Mouse (Mus musculus): Measurements from ENCODE around the gene Olfr1414. TPM values are rescaled to one million over a fixed set of nuclear protein-coding genes. Genes with fewer than 3 reads are reported as not detected.
A peak's percentile ranks its signal among the peaks of the same experiment; 100 is the strongest.
"Not testable (repeated sequence)": the region's sequence is repeated elsewhere in the genome, so short reads cannot be mapped to it uniquely, and the experiment has no call there.

Olfr1414 gene
- not detected in 2 replicates for polyA plus RNA-seq (2012; ENCODE audit: insufficient read depth, insufficient read length, missing spikeins)

DNA sequence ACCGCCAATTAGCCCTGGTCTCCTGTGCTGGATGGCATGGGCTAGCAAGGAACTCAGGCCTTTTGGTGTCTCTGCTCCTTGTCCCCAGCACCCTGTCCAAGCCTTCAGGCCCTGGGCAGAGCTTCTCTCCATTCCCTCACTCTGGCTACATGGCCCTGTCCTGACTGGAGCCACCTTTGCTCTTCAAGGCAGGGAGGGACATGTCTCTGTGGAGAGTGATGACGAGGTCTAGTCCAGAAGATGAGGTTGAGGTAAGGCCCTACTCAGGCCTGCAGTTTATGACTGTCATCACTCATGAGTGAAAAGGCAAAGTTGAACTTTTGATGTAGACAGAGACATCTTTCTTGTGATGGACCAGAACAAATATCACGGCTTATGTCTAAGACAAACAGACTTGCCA lies at the start of gene Olfr1414:
Olfr1414 (minus strand) TSS at position 101 of the 400 bp plus-strand sequence.
- H3K4me1 ChIP-seq (ENCODE audit: control insufficient read depth, insufficient read depth, low read length) = no peaks in the 10 kb centered on the region
- no peak for TF ChIP-seq CTCF (IDR thresholded peaks at IDR 0.05; ENCODE audit: low read depth, low read length)
- TF ChIP-seq POLR2A (IDR thresholded peaks at IDR 0.05; ENCODE audit: borderline replicate concordance, low read depth, low read length) = no peak
- H3K4me3 ChIP-seq (ENCODE audit: insufficient read depth, low read length) = no peak within 1 kb of the TSS
- no peak within 1 kb of the TSS for H3K27ac ChIP-seq (ENCODE audit: insufficient read depth, low read depth, low read length)

DNA sequence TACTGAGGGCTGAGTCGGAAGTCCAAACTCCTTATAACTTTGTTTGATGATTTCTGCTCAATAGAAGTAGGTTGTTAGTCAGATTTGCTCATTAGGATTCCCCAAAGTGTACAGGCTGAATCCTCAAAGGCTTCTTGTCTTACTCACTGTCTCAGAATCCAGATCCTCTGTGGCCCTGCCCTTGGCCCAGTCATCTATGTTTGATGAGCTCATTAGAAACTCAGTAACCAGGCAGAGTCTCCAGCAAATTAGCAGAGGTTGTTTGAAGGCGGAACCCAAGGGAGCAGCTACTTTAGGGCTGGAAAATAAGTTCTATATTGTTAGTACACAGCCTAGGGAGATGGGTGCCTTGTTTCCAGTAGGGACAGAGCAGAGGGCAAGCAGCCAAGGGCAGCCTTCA lies 27.5 kb upstream of the Olfr1414 start:
- H3K27ac ChIP-seq (ENCODE audit: insufficient read depth, low read depth, low read length) = no peak overlapping the region
- no peaks in the 10 kb centered on the region for H3K4me1 ChIP-seq (ENCODE audit: control insufficient read depth, insufficient read depth, low read length)
- H3K4me3 ChIP-seq (ENCODE audit: insufficient read depth, low read length) = no peak overlapping the region
- TF ChIP-seq CTCF (IDR thresholded peaks at IDR 0.05; ENCODE audit: low read depth, low read length) (no peak), POLR2A (IDR thresholded peaks at IDR 0.05; ENCODE audit: borderline replicate concordance, low read depth, low read length) (no peak)

DNA sequence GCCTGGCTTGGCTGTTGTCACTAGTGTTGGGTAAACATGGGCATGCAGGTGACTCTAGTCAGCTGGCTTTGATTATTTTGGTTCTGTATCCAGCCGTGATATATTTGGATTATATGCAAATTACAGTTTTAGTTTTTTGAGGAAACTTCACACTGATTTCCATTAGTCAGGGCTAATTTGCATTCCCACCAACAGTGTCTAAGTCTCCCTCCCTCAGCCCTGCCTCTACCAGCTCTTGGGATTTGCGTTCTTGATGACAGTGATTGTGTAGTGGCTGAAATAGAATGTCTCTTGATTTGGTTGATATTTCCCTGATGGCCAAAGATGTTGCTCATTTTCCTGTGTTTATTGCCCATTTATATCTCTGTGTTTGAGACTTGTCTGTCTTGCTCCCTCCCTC lies 20.6 kb upstream of the Olfr1414 start:
- no peaks in the 10 kb centered on the region for H3K4me1 ChIP-seq (ENCODE audit: control insufficient read depth, insufficient read depth, low read length)
- H3K4me3 ChIP-seq (ENCODE audit: insufficient read depth, low read length) = no peak overlapping the region
- TF ChIP-seq POLR2A (IDR thresholded peaks at IDR 0.05; ENCODE audit: borderline replicate concordance, low read depth, low read length) (no peak), CTCF (IDR thresholded peaks at IDR 0.05; ENCODE audit: low read depth, low read length) (no peak)
- H3K27ac ChIP-seq (ENCODE audit: insufficient read depth, low read depth, low read length) = no peak overlapping the region

DNA sequence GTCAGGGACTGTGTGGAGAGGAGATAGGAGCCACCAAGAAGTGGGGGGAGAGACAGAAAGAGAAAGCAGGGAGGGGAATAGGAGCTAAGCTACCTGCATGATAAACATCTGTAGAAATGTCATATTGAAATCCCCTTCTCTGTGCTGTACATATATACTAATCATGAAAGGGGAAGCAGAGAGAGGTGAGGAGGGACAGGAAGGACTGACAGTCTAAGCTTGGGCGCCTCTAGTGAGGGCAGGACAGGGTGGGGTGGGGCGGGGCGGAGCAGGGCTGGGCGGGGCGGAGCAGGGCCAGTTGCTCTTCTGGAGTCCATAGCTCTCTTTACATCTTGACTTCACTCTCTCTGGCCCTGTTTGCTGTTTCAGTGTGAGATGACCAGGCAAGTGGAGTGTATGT lies 18.5 kb upstream of the Olfr1414 start:
- Histone ChIP-seq H3K4me3 (ENCODE audit: insufficient read depth, low read length) (no peak overlapping the region), H3K27ac (ENCODE audit: insufficient read depth, low read depth, low read length) (no peak overlapping the region), H3K4me1 (ENCODE audit: control insufficient read depth, insufficient read depth, low read length) (no peaks in the 10 kb centered on the region)
- TF ChIP-seq POLR2A (IDR thresholded peaks at IDR 0.05; ENCODE audit: borderline replicate concordance, low read depth, low read length) (no peak), CTCF (IDR thresholded peaks at IDR 0.05; ENCODE audit: low read depth, low read length) (no peak)

DNA sequence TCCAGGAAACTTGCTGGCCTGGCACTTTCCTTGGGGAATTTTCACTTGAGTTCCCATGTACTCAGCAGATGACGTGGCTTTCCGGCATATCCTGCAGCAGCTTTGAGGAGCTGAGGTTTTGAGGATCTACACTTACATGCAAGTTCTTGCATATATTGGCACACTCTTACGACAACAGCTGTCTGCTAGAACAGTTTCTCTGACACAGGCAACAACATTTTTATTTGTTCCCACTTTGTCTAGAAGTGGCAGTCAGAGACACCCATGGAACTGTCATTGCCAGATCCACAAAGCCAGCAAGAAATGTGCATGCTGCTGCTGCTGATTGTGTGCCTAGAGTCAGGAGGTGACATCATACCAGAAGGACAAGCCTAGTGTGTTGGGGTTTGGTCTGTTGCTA lies 5.3 kb upstream of the Olfr1414 start:
- no peak overlapping the region for H3K4me3 ChIP-seq (ENCODE audit: insufficient read depth, low read length)
- TF ChIP-seq POLR2A (IDR thresholded peaks at IDR 0.05; ENCODE audit: borderline replicate concordance, low read depth, low read length) (no peak), CTCF (IDR thresholded peaks at IDR 0.05; ENCODE audit: low read depth, low read length) (no peak)
- H3K4me1 ChIP-seq (ENCODE audit: control insufficient read depth, insufficient read depth, low read length) = no peaks in the 10 kb centered on the region
- no peak overlapping the region for H3K27ac ChIP-seq (ENCODE audit: insufficient read depth, low read depth, low read length)

DNA sequence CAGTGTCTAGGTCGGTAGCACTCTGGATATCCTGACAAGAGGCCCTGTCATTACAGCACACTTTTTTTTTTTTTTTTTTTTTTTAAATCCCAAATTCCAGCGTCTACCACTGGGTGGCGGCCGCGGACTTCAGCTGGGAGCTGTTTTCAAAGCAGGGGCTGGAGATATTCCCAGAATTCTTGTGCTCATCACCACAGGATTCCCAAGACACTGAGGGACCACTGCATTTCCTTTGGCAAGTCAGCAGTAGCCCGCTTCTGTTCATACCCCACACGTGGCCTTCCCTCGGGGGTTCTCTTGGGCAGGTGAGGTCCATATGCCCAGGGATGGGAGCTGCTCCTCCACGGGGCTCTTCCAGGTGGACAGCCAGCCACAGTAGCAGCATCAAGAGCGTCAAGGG lies 2.9 kb upstream of the Olfr1414 start:
- Histone ChIP-seq H3K27ac (ENCODE audit: insufficient read depth, low read depth, low read length) (no peak overlapping the region), H3K4me1 (ENCODE audit: control insufficient read depth, insufficient read depth, low read length) (no peaks in the 10 kb centered on the region), H3K4me3 (ENCODE audit: insufficient read depth, low read length) (no peak overlapping the region)
- TF ChIP-seq POLR2A (IDR thresholded peaks at IDR 0.05; ENCODE audit: borderline replicate concordance, low read depth, low read length) = no peak
- TF ChIP-seq CTCF (IDR thresholded peaks at IDR 0.05; ENCODE audit: low read depth, low read length) = peak; percentile 78

DNA sequence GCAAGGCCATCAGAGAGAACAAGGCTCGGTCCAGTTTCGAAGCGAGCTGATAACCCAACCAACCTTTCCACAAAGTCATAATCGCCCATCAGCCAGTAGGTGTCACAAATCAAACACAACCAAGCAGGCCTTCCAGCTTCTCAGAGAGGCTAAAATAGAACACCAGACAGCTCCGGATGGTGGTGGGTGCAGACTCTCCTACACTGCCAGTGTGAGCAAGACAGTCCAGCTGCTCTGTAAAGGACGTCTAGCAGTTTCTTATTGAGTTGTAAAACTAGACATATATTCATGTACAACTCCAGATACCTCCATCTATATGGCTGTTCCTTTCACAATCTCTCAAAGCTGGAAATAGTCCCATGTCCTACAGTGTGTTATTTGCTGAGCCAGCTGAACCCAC lies 585 bp upstream of the Olfr1414 start:
- no peak for TF ChIP-seq CTCF (IDR thresholded peaks at IDR 0.05; ENCODE audit: low read depth, low read length)
- TF ChIP-seq POLR2A (IDR thresholded peaks at IDR 0.05; ENCODE audit: borderline replicate concordance, low read depth, low read length) = no peak
- H3K4me3 ChIP-seq (ENCODE audit: insufficient read depth, low read length) = no peak overlapping the region
- H3K4me1 ChIP-seq (ENCODE audit: control insufficient read depth, insufficient read depth, low read length) = no peaks in the 10 kb centered on the region
- H3K27ac ChIP-seq (ENCODE audit: insufficient read depth, low read depth, low read length) = no peak overlapping the region

DNA sequence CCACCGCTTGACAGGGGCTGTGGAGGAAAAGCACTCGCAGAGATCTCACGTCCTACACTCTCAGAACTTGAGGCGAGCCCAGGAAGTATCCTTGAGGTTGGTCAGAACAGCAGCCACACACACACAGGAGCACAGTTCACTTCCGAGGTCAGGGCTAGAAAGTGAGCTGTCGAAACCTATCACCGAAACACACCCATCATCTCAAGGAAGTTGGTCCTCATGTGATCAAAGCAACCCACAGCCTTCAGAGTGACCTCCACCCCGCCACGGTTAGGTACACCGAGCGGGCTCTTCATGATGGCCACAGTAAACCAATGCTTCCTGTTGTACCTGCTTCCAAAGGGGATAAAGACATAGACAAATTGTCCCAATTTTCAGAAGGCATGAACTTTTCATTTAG lies 3.1 kb downstream of the Olfr1414 start:
- TF ChIP-seq POLR2A (IDR thresholded peaks at IDR 0.05; ENCODE audit: borderline replicate concordance, low read depth, low read length) (no peak), CTCF (IDR thresholded peaks at IDR 0.05; ENCODE audit: low read depth, low read length) (no peak)
- Histone ChIP-seq H3K4me1 (ENCODE audit: control insufficient read depth, insufficient read depth, low read length) (no peaks in the 10 kb centered on the region), H3K4me3 (ENCODE audit: insufficient read depth, low read length) (no peak overlapping the region), H3K27ac (ENCODE audit: insufficient read depth, low read depth, low read length) (no peak overlapping the region)

DNA sequence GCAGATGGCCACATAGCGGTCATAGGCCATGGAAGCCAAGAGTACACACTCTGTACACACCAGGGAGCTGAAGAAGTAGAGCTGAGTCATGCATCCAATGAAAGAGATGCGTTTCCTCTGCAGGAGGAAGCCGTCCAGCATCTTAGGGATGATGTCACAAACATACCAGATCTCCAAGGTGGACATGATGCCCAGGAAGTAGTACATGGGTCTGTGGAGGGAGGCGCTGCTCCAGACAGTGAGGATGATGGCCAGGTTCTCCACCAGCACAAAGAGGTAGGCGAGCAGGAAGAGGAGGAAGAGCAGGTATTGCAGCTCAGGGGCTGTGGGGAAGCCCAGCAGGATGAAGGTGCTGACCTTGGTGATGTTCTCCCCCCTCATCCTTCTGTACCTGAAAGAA lies 6.8 kb downstream of the Olfr1414 start:
- not testable (repeated sequence) for H3K4me1 ChIP-seq (ENCODE audit: control insufficient read depth, insufficient read depth, low read length); H3K27ac ChIP-seq (ENCODE audit: insufficient read depth, low read depth, low read length); H3K4me3 ChIP-seq (ENCODE audit: insufficient read depth, low read length)

DNA sequence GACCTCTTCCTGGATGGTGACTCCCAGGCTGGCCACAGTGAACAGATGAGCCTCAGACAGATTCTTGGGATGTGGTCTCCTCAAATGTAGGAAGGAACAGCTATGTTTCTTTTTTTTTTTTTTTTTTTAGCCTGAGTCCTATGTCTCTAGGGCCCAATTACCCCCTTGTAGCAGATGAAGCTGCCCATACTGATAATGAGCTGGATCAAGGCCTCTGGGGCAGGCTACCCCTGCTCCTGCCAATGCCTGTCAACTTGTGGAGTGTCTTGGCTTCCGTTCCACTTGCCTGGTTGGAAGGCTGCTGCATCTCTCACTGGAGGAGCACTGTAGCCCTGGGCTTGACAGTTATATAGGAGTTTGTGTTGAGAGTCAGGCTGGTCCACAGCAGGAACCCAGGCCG lies 22.5 kb downstream of the Olfr1414 start, which contains the start of gene Olfr1415:
Olfr1415 (minus strand) TSS at position 101 of the 400 bp plus-strand sequence.
- Histone ChIP-seq H3K4me1 (ENCODE audit: control insufficient read depth, insufficient read depth, low read length) (no peaks in the 10 kb centered on the region), H3K27ac (ENCODE audit: insufficient read depth, low read depth, low read length) (no peak within 1 kb of the TSS), H3K4me3 (ENCODE audit: insufficient read depth, low read length) (no peak within 1 kb of the TSS)
- TF ChIP-seq CTCF (IDR thresholded peaks at IDR 0.05; ENCODE audit: low read depth, low read length) = no peak
- no peak for TF ChIP-seq POLR2A (IDR thresholded peaks at IDR 0.05; ENCODE audit: borderline replicate concordance, low read depth, low read length)

DNA sequence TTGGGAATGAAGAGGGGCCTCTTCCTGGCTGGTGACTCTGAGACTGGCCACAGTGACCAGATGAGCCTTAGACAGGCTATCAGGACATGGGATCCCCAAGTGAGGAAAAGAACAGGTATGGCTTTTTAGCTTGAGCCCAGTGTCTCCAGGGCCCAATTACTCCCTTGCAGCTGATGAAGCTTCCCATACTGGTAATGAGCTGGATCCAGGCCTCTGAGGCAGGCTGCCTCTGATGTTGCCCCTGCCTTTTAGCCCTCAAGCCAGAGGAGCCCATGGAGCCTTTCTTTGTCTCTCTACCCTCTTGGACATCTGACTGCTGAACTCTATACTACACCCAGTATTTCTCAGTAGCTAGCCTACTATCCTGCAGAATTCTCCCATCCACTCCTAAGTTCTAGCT lies 33.4 kb downstream of the Olfr1414 start, which contains the start of gene Olfr1416:
Olfr1416 (minus strand) TSS at position 101 of the 400 bp plus-strand sequence.
- TF ChIP-seq CTCF (IDR thresholded peaks at IDR 0.05; ENCODE audit: low read depth, low read length) (no peak), POLR2A (IDR thresholded peaks at IDR 0.05; ENCODE audit: borderline replicate concordance, low read depth, low read length) (no peak)
- Histone ChIP-seq H3K4me1 (ENCODE audit: control insufficient read depth, insufficient read depth, low read length) (no peaks in the 10 kb centered on the region), H3K27ac (ENCODE audit: insufficient read depth, low read depth, low read length) (no peak within 1 kb of the TSS), H3K4me3 (ENCODE audit: insufficient read depth, low read length) (no peak within 1 kb of the TSS)
